Mouse (Mus musculus) cerebellum, postnatal 10 days (tissue): ENCODE results near the gene Pklr.
A peak's percentile ranks its signal among the peaks of the same experiment; 100 is the strongest.

Source experiments
- DNase-seq, 2 experiments: peaks; one replicate each; pipeline ENCODE4 v3.0.0; 2021; ENCODE audit warnings: mixed read lengths in 2 of 2

Pklr gene

GRCm38 (mm10) chr3:89165268-89165870 is 29.4 kb downstream of the Pklr start:
- DNase-seq: no peak

- DNase-seq: no peak
Observed at GRCm38 (mm10) chr3:89166945-89167344, 31.0 kb downstream of the Pklr start.

GRCm38 (mm10) chr3:89174844-89175243 is 38.9 kb downstream of the Pklr start:
- no peak for DNase-seq

- no peak for DNase-seq
Observed at GRCm38 (mm10) chr3:89175544-89175943, 39.6 kb downstream of the Pklr start.

GRCm38 (mm10) chr3:89176421-89176820 is 40.5 kb downstream of the Pklr start:
- no peak for DNase-seq

GRCm38 (mm10) chr3:89177242-89178106 is 41.5 kb downstream of the Pklr start, which contains the start of gene Scamp3:
Gene Scamp3 (plus strand): TSS chr3:89177473.
- DNase-seq: peak; percentile 90 to 92

- no peak for DNase-seq
Observed at GRCm38 (mm10) chr3:89178107-89178385, 42.1 kb downstream of the Pklr start.

- DNase-seq: no peak
Observed at GRCm38 (mm10) chr3:89179056-89179455, 43.1 kb downstream of the Pklr start.

GRCm38 (mm10) chr3:89181749-89182500 is 46.0 kb downstream of the Pklr start:
- DNase-seq: peak in 1 of 2 experiments; percentile 27

- DNase-seq: no peak
Observed at GRCm38 (mm10) chr3:89182531-89183057, 46.7 kb downstream of the Pklr start.

GRCm38 (mm10) chr3:89183058-89183958 is 47.4 kb downstream of the Pklr start, which contains the start of gene Fam189b:
Gene Fam189b (plus strand): TSS chr3:89183143.
- DNase-seq: peak; percentile 93 to 96

GRCm38 (mm10) chr3:89183959-89184315 is 48.0 kb downstream of the Pklr start:
- DNase-seq: peak; percentile 82

- DNase-seq: no peak
Observed at GRCm38 (mm10) chr3:89187197-89187596, 51.3 kb downstream of the Pklr start.

- DNase-seq: no peak
Observed at GRCm38 (mm10) chr3:89187690-89188477, 51.9 kb downstream of the Pklr start.

- no peak for DNase-seq
Observed at GRCm38 (mm10) chr3:89188478-89188875, 52.5 kb downstream of the Pklr start.

- no peak for DNase-seq
Observed at GRCm38 (mm10) chr3:89190436-89190835, 54.5 kb downstream of the Pklr start.

GRCm38 (mm10) chr3:89193351-89193750 is 57.4 kb downstream of the Pklr start:
- no peak for DNase-seq

- DNase-seq: peak in 1 of 2 experiments; percentile 30
Observed at GRCm38 (mm10) chr3:89193853-89194252, 57.9 kb downstream of the Pklr start.
